Mouse (Mus musculus) ES-Bruce4 (cell line): Measurements from ENCODE around the gene Eea1.

Source experiments
- CTCF ChIP-seq: IDR thresholded peaks from one replicate; pipeline ENCODE4 v1.8.1; 2011; ENCODE audit warnings: low read depth, low read length
- POLR2A ChIP-seq: IDR thresholded peaks from one replicate; pipeline ENCODE4 v1.8.1; 2011; ENCODE audit warnings: low read length; ENCODE audit not compliant: insufficient read depth

- TF ChIP-seq POLR2A (no peak), CTCF (no peak)
These were observed 107.6 kb downstream of the Eea1 start for GRCm38 (mm10) chr10:96047960-96048536.
